Mouse (Mus musculus) left cerebral cortex, adult 8-10 months (tissue): Measurements from ENCODE around the gene Foxb1. TPM values are rescaled to one million over a fixed set of nuclear protein-coding genes. Genes with fewer than 3 reads are reported as not detected.

Source experiments
- DNase-seq, 2 experiments: peaks; one replicate each; pipeline ENCODE4 v3.0.0; 2022; ENCODE audit warnings: low spot score in 2 of 2
- total RNA-seq, 4 experiments: library from RNA; stranded (reverse); gene quantifications; 2 replicates each; pipeline ENCODE4 v1.2.4; 2022

Gene Foxb1
- total RNA-seq: under 1 TPM in 2 of 4 experiments, not detected in 2; 0.11 to 0.15 TPM

DNA sequence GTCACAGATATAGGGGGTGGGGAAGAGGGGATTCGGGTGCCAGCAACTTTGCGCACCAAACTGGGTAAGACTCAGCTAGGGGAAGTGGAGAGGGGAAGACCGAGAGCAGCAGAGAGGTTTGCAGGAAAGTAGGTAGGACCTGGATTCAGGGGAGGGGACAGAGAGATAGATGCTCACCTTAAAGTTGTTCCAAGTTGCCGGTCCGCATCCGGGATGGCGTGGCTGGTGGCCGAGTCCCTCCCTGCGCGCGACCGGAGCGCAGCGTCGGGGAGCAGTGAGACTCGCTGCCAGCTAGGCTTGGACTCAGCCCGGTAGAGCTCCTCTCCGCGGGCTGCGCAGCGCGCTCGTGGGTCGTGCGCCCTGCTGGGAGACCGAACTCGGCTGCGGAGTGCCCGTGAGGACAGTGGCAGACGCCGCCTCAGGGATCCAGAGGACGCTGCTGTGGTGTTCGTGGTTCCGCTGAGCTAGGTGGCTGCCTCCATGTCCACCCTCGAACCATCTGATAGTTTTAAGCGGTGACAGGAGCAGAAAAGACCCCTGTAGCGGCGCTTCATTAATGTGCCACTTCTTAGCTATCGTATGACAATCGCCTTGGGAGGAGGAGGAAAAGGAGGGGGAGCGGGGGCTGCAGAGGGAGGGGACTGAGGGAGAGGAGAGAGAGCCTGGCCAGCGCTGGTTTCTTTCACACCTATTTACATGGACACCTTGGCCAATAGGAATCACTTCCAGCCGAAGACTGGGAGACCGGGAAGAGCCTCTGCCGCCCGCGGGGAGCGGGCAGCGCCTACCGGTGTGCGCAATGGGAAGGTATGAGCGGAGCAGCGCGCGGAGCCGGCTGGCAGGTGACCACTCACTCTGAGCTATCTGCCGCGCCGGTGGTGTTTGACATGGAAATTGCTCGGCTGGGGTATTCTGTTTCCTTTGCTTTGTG is at the start of gene Foxb1:
Gene Foxb1 (minus strand): TSS at position 570 of the 931 bp plus-strand sequence.
- DNase-seq: no peak

DNA sequence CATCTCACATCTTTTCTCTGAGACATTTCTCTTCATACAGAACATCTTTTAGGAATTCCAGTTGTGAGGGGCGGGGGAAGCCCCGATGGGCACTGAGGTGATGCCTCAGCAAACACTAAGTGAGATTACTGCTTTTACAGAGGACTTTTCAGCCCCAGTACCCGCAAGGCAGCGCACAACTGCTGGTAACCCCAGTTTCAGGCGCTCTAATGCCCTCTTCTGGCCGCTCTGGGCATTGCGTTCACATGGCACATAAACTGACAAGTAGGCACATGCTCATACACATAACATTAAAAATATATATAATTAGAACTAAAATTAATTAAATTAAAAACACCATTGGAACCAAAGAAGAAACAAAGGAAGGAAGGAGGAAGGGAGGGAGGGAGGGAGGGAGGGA is 29.8 kb upstream of the Foxb1 start:
- no peak for DNase-seq

GRCm38 (mm10) chr9:69779996-69780395 is 19.3 kb upstream of the Foxb1 start:
- no peak for DNase-seq

- no peak for DNase-seq
These were observed 9.3 kb upstream of the Foxb1 start for GRCm38 (mm10) chr9:69769949-69770585.

GRCm38 (mm10) chr9:69769091-69769948 is 8.6 kb upstream of the Foxb1 start:
- no peak for DNase-seq

- DNase-seq: no peak
These were observed 7.6 kb upstream of the Foxb1 start for GRCm38 (mm10) chr9:69768136-69768875.

GRCm38 (mm10) chr9:69767421-69767820 is 6.7 kb upstream of the Foxb1 start:
- DNase-seq: no peak

DNA sequence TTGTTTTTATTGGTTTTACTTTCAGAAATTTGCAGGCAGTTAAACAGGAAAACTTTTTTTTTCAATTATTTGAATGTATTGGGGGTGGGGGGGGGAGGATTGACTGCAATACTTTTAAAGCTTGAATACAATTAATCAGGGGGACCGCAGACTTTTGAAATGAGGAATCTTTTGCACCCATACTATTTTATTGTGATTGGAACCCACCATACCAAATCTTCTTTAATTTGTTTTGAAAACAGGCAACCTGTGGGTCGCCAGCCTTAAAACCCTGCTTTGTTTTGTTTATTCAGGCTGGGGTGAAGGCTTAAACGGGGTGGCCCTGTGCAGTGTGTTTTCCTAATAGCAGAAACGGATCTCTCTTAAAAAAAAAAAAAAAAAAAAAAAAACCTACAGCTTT is 6.2 kb upstream of the Foxb1 start:
- DNase-seq: no peak

GRCm38 (mm10) chr9:69766301-69766700 is 5.6 kb upstream of the Foxb1 start:
- no peak for DNase-seq

DNA sequence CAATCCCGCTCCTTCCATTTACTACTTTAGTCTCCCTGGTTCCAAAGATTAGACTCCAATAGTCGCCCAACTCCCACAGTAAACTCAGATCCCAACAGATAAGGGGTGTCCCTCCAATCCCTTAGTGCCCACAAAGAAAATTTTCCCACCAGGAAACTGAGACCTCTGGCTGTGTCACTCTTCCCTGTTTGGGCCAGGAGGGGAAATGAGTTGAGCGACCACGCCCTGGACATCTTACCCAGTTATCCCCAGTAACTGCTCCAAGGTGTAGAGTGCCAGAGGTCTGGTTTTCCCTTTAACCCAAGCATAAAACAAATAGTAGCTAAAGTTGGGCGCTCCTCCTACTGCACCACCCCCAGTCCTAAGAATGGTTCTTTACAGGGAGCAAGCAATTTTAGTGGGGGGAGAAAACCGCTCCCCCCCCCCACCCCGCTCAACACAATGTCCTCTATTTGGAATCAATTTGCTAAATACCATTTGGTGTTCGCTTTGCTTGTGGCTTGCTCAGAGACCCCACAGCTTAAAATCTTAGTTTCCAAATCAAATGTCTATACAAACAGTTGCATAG is 4.8 kb upstream of the Foxb1 start:
- DNase-seq: no peak

- no peak for DNase-seq
These were observed 4.1 kb upstream of the Foxb1 start for GRCm38 (mm10) chr9:69764586-69765482.

DNA sequence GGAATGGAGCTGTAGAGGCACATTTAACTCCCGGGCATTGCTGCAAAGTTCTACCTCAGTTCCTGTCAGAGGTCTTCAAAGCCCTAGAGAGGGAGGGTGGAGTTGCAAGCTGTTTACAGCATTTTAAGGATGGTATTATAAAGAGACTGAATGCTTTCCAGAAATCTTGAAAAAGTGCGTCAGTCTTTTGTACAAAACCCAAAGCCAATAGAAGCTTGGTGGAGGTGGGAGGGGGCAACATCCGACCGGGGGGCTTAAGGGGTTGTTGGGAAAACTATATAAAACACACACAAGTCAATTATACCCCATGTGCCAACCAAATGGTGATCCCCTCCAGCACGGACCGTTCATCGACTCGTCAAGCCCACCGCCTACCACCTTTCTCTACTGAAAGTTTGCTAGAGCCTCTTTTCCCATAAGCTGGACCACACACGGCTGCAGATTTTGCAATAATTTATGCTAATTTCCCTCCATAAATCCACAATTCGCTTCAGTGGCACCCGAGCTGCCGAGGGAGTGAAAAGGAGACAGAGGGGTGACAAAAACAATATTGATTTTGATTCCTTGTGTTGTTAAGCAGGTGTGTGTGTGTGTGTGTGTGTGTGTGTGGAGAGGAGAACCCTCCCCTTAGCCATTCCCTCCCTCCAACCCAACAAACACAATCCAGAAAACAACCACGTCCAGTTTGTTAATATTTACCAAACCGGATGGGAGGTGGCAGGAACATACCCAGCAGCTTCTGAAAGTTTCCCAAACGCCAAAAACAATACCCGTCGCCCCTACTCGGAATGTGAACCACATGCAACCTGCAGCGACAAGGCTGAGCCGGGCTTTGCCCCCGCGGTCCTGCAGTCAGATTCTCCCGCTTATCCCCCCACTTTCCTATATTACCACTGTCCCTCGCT is 3.2 kb upstream of the Foxb1 start:
- no peak for DNase-seq

GRCm38 (mm10) chr9:69762703-69763102 is 2.0 kb upstream of the Foxb1 start:
- DNase-seq: no peak

DNA sequence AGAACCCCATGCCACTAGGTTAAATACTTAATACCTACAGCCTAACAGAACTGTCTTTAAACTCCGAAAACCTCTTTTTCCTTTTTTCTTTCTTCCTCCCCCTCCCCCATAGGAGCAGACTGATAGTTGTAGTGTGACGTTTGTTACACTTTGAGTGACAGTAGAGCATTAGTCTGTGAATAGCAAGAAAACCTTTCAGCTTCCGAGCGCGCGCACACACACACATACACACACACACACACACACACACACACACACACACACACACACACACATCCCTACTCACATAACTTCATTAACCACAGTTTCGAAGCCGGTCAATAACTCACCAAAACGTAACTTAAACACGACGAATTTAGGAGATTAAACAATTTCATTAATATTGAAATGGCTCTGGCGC is 1.5 kb upstream of the Foxb1 start:
- no peak for DNase-seq

DNA sequence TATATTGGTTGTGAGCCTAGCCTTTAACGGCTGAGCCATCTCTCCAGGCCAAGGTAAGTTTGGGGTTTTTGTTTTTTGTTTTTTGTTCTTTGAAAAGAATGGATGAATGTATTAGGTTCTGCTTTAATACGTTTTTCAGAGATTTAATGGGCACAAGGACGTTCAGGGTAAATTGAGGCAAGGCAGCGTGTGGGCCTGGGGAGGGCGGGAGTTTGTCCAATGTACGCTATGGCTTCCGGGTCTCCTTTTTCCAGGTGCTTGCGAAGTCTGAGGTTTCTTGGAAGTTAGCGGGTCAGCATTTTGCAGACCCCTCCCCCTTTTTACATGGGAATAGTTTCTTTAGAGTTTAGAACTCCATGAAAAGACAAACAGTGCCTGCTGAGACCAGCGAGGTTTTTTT is 829 bp upstream of the Foxb1 start:
- no peak for DNase-seq

GRCm38 (mm10) chr9:69759721-69760221 is 969 bp downstream of the Foxb1 start:
- no peak for DNase-seq

DNA sequence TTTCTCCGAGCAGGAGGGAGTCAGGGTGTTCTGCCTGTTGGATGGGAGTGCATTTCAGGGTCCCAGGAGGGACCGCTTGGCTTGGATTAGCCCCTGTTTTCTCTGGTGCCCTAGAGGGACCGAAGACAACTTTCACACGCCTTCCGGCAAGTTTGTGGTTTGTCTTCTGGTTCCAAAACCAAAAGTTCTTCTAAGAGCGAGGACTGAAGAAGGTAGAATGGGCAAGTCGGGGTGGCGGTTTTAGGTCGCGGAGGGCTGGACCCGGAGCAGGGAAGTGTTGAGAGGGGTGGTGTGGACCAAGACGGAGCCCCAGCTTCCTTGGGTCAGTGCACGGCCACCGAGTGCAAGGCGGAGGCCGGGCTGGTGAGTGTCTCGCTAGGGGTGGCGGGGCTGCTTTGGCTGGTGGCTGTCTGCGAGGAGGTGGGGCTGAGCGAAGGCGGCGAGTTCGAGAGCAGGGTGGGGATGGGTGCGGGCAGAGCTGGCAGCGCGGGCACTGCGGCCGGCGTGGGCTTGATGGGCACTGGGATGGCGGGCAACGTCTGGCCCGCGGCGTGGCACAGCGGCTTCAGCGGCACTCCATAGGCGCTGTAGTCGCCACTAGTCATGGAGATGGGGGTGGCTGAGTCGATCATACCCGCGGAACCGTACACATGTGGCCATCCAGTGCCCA is 1.7 kb downstream of the Foxb1 start:
- DNase-seq: no peak

DNA sequence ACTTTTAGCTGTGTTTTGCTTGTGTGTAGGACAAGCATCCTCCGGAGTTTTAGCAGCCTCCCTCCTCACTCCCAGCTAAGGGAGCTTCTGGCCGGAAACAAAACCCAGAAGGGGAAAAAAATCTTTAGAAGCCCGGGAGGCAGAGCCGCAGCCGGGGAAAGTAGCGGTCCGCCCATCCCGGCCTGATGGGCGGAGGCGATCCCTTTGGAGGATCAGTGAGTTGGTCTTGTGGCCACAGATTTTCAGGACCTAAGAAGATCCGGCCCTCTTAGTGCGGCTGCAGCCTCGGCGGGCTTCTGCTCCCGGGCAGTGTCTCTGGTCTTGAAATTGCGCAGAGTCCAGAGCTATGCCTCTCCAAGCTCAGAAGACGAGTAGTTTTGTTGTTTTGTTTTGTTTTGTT is 2.2 kb downstream of the Foxb1 start:
- no peak for DNase-seq
